Mouse (Mus musculus) G1E (cell line): ENCODE results near the gene Prkcd. TPM values are rescaled to one million over a fixed set of nuclear protein-coding genes. Genes with fewer than 3 reads are reported as not detected.

Experiments
- ATAC-seq: 2 replicates; pipeline ENCODE4 v1.8.0; 2016; ENCODE audit warnings: mild to moderate bottlenecking; ENCODE audit not compliant: insufficient number of reproducible peaks, poor library complexity, low FRiP score, severe bottlenecking; ENCODE audit errors: extremely low read depth
- DNase-seq: peaks from one replicate; pipeline ENCODE4 v3.0.0; 2012; ENCODE audit warnings: low spot score
- H3K27me3 ChIP-seq: 2 replicates; pipeline ENCODE4 v1.6.1; 2012; ENCODE audit warnings: mild to moderate bottlenecking, low read length, inconsistent platforms; ENCODE audit not compliant: insufficient read depth
- H3K36me3 ChIP-seq: replicated peaks from 2 replicates; pipeline ENCODE3; 2012; ENCODE audit warnings: mild to moderate bottlenecking, inconsistent platforms
- H3K4me1 ChIP-seq: 2 replicates; pipeline ENCODE4 v1.6.1; 2012; ENCODE audit warnings: low read depth, low read length, inconsistent platforms, mixed read lengths; ENCODE audit not compliant: insufficient read depth
- H3K4me3 ChIP-seq: 2 replicates; pipeline ENCODE4 v1.5.1; 2012; ENCODE audit warnings: low read depth, mild to moderate bottlenecking, inconsistent platforms, low read length, moderate library complexity, mixed read lengths
- H3K9me3 ChIP-seq: replicated peaks from 2 replicates; pipeline ENCODE4 v1.6.1; 2012; ENCODE audit warnings: inconsistent platforms
- CTCF ChIP-seq: IDR thresholded peaks from 2 replicates; pipeline ENCODE4 v1.5.1; 2012; ENCODE audit warnings: low read depth, low read length, inconsistent platforms, mixed read lengths
- GATA1 ChIP-seq: IDR thresholded peaks from 2 replicates; pipeline ENCODE4 v1.6.1; 2012; ENCODE audit warnings: borderline replicate concordance, low read length, inconsistent platforms, mixed read lengths
- GATA2 ChIP-seq: IDR thresholded peaks from 2 replicates; pipeline ENCODE4 v1.6.1; 2012; ENCODE audit warnings: low read depth, low read length, inconsistent platforms, borderline replicate concordance
- POLR2AphosphoS5 ChIP-seq: IDR thresholded peaks from 2 replicates; pipeline ENCODE4 v1.6.1; 2012; ENCODE audit warnings: low read depth, low read length, inconsistent platforms; ENCODE audit not compliant: insufficient replicate concordance
- TAL1 ChIP-seq: conservative IDR thresholded peaks from 2 replicates; pipeline ENCODE4 v1.6.1; 2012; ENCODE audit warnings: low read depth, low read length, inconsistent platforms, mixed read lengths
- polyA plus RNA-seq: library from polyadenylated mRNA; stranded (reverse); fragments of >175 nt; gene quantifications from 2 replicates; pipeline ENCODE4 v1.2.3, GENCODE M21; 2012
- total RNA-seq, 2 experiments: library from RNA; stranded (forward) in 1 of 2; stranded (reverse) in 1 of 2; fragments of 200-1000 nt in 1 of 2; fragments of >200 nt in 1 of 2; fragmentation: Nextera tagmentation in 1 of 2; gene quantifications; 2 replicates each; pipeline ENCODE4 v1.2.3; 2014 to 2017

Prkcd gene
- total and polyA plus RNA-seq, 3 experiments: 37.0 to 138 (median 43.9) TPM

GRCm38 (mm10) chr14:30646486-30646885 is 20.5 kb upstream of the Prkcd start:
- DNase-seq: no peak
- TF ChIP-seq GATA2 (no peak), CTCF (no peak), POLR2AphosphoS5 (no peak), GATA1 (no peak)
- no peaks in the 10 kb centered on the region for H3K9me3 ChIP-seq
- H3K36me3 ChIP-seq: no peaks in the 10 kb centered on the region
- peaks cover 8% of the 10 kb centered on the region for H3K4me1 ChIP-seq
- H3K27me3 ChIP-seq: peaks cover 54% of the 10 kb centered on the region
- no peak for ATAC-seq
- no peak overlapping the region for H3K4me3 ChIP-seq

GRCm38 (mm10) chr14:30645066-30645465 is 19.1 kb upstream of the Prkcd start:
- Histone ChIP-seq H3K9me3 (no peaks in the 10 kb centered on the region), H3K27me3 (peaks cover 56% of the 10 kb centered on the region), H3K4me3 (no peak overlapping the region), H3K4me1 (peaks cover 4% of the 10 kb centered on the region; the same call in 1 of the 2 replicates), H3K36me3 (no peaks in the 10 kb centered on the region)
- ATAC-seq (no peak), DNase-seq (no peak)
- TF ChIP-seq POLR2AphosphoS5 (no peak), CTCF (no peak), GATA2 (no peak), TAL1 (no peak), GATA1 (no peak)

GRCm38 (mm10) chr14:30644026-30644425 is 18.0 kb upstream of the Prkcd start:
- TF ChIP-seq GATA2 (no peak), TAL1 (no peak), POLR2AphosphoS5 (no peak), CTCF (no peak), GATA1 (no peak)
- Histone ChIP-seq H3K4me1 (peaks cover 4% of the 10 kb centered on the region; the same call in 1 of the 2 replicates), H3K27me3 (peaks cover 55% of the 10 kb centered on the region), H3K36me3 (no peaks in the 10 kb centered on the region), H3K4me3 (no peak overlapping the region), H3K9me3 (no peaks in the 10 kb centered on the region)
- DNase-seq (no peak), ATAC-seq (no peak)

GRCm38 (mm10) chr14:30641748-30642147 is 15.7 kb upstream of the Prkcd start:
- ATAC-seq (no peak), DNase-seq (no peak)
- Histone ChIP-seq H3K27me3 (peaks cover 67% of the 10 kb centered on the region), H3K9me3 (no peaks in the 10 kb centered on the region), H3K4me3 (no peak overlapping the region), H3K4me1 (peaks cover 4% of the 10 kb centered on the region; the same call in 1 of the 2 replicates), H3K36me3 (no peaks in the 10 kb centered on the region)
- TF ChIP-seq POLR2AphosphoS5 (no peak), GATA1 (no peak), CTCF (no peak), TAL1 (no peak), GATA2 (no peak)

GRCm38 (mm10) chr14:30638686-30639085 is 12.7 kb upstream of the Prkcd start:
- DNase-seq: no peak
- H3K4me1 ChIP-seq: no peaks in the 10 kb centered on the region; the same call in 1 of the 2 replicates

GRCm38 (mm10) chr14:30638009-30638408 is 12.0 kb upstream of the Prkcd start:
- Histone ChIP-seq H3K4me1 (peaks cover under 1% of the 10 kb centered on the region; the same call in 1 of the 2 replicates), H3K27me3 (peaks cover 80% of the 10 kb centered on the region), H3K9me3 (no peaks in the 10 kb centered on the region), H3K4me3 (no peak overlapping the region), H3K36me3 (no peaks in the 10 kb centered on the region)
- no peak for ATAC-seq
- no peak for DNase-seq
- no peak for TF ChIP-seq CTCF
- no peak for TF ChIP-seq POLR2AphosphoS5
- no peak for TF ChIP-seq GATA1
- no peak for TF ChIP-seq GATA2
- TF ChIP-seq TAL1: no peak

More at GRCm38 (mm10) chr14:30638686-30639085, 12.7 kb upstream of the Prkcd start:
- Histone ChIP-seq H3K9me3 (no peaks in the 10 kb centered on the region), H3K27me3 (peaks cover 78% of the 10 kb centered on the region), H3K36me3 (no peaks in the 10 kb centered on the region), H3K4me3 (no peak overlapping the region)
- TF ChIP-seq GATA2 (no peak), POLR2AphosphoS5 (no peak), GATA1 (no peak), CTCF (no peak), TAL1 (no peak)
- ATAC-seq: no peak

GRCm38 (mm10) chr14:30637087-30637486 is 11.1 kb upstream of the Prkcd start:
- no peaks in the 10 kb centered on the region for H3K36me3 ChIP-seq
- no peak for ATAC-seq
- H3K27me3 ChIP-seq: peaks cover 82% of the 10 kb centered on the region
- peaks cover 7% of the 10 kb centered on the region for H3K4me1 ChIP-seq
- DNase-seq: no peak
- no peak overlapping the region for H3K4me3 ChIP-seq
- H3K9me3 ChIP-seq: no peaks in the 10 kb centered on the region
- TF ChIP-seq CTCF (no peak), TAL1 (no peak), GATA1 (no peak), POLR2AphosphoS5 (no peak), GATA2 (no peak)
